Mouse (Mus musculus) stomach, postnatal 0 days (tissue): ENCODE measurements at regions not wholly inside any gene's neighbourhood (a gene's known extent, or its start where the extent isn't known, plus 50 kb on each side); places are given as distances from the start of the nearest gene placed in this dataset.

Experiments used
- ATAC-seq: fragments of 200-750 bp; cut with Nextera tagmentation; 2 replicates; pipeline ENCODE4 v1.8.0; 2017; ENCODE audit not compliant: low FRiP score, low TSS enrichment
- DNase-seq: peaks from one replicate; pipeline ENCODE4 v3.0.0-alpha.2; 2016; ENCODE audit warnings: low spot score
- H3K27ac ChIP-seq: fragments of 300-500 bp; sonication (generic); replicated peaks from 2 replicates; pipeline ENCODE4 v1.5.1; 2014; ENCODE audit warnings: mild to moderate bottlenecking, control low read depth
- H3K27me3 ChIP-seq: fragments of 300-500 bp; sonication (generic); 2 replicates; pipeline ENCODE4 v1.6.1; 2014; ENCODE audit warnings: low read length; ENCODE audit not compliant: control insufficient read depth, insufficient read depth
- H3K36me3 ChIP-seq: fragments of 300-500 bp; sonication (generic); 2 replicates; pipeline ENCODE4 v1.6.1; 2014; ENCODE audit warnings: low read length, mixed read lengths; ENCODE audit not compliant: control insufficient read depth, insufficient read depth
- H3K4me1 ChIP-seq: fragments of 300-500 bp; sonication (generic); replicated peaks from 2 replicates; pipeline ENCODE4 v1.6.1; 2014; ENCODE audit warnings: antibody characterized with exemption; ENCODE audit not compliant: control insufficient read depth, insufficient read depth
- H3K4me2 ChIP-seq: fragments of 300-500 bp; sonication (generic); replicated peaks from 2 replicates; pipeline ENCODE4 v1.6.1; 2014; ENCODE audit warnings: low read depth, mild to moderate bottlenecking, control low read depth, moderate library complexity
- H3K4me3 ChIP-seq: fragments of 300-500 bp; sonication (generic); 2 replicates; pipeline ENCODE4 v1.5.1; 2014; ENCODE audit warnings: low read depth, low read length, control low read depth
- H3K9ac ChIP-seq: fragments of 300-500 bp; sonication (generic); 2 replicates; pipeline ENCODE4 v1.6.1; 2014; ENCODE audit warnings: mild to moderate bottlenecking, low read length, control low read depth, mixed read lengths
- H3K9me3 ChIP-seq: fragments of 300-500 bp; sonication (generic); 2 replicates; pipeline ENCODE4 v1.6.1; 2016; ENCODE audit warnings: low read length; ENCODE audit not compliant: control insufficient read depth
- CTCF ChIP-seq: IDR thresholded peaks from 2 replicates; pipeline ENCODE4 v1.5.1; 2016; ENCODE audit warnings: antibody characterized with exemption, low read depth, mild to moderate bottlenecking, moderate library complexity
- EP300 ChIP-seq: optimal IDR thresholded peaks from 2 replicates; pipeline ENCODE3; 2016; ENCODE audit warnings: antibody characterized with exemption
- WGBS: fragments of 180-500 bp; shearing (Covaris S2); extraction: QIAGEN DNeasy Blood & Tissue Kit; methylation state at CpG from one replicate; pipeline ENCODE4 v1.1.7; 2014; 5-methylcytosine and 5-hydroxymethylcytosine counted together

GRCm38 (mm10) chr9:50064505-50065229 lies 265.9 kb upstream of the Ncam1 start:
- no peak overlapping the region for H3K4me3 ChIP-seq
- no peak overlapping the region for H3K4me2 ChIP-seq
- H3K36me3 ChIP-seq: no peaks in the 10 kb centered on the region
- 78% methylated on average over 10 of the region's 10 CpGs for WGBS
- DNase-seq (no peak), ATAC-seq (no peak)
- no peaks in the 10 kb centered on the region for H3K9me3 ChIP-seq
- no peak overlapping the region for H3K27ac ChIP-seq
- TF ChIP-seq EP300: no peak
- TF ChIP-seq CTCF: no peak
- H3K4me1 ChIP-seq: no peaks in the 10 kb centered on the region
- H3K27me3 ChIP-seq: no peaks in the 10 kb centered on the region
- no peak overlapping the region for H3K9ac ChIP-seq

- no peaks in the 10 kb centered on the region for H3K27me3 ChIP-seq
- H3K9ac ChIP-seq: no peak overlapping the region
- H3K4me3 ChIP-seq: no peak overlapping the region
- no peak for TF ChIP-seq EP300
- no peak for TF ChIP-seq CTCF
- WGBS: 54% methylated on average over 11 of the region's 11 CpGs
- no peaks in the 10 kb centered on the region for H3K4me1 ChIP-seq
- ATAC-seq (no peak), DNase-seq (no peak)
- H3K36me3 ChIP-seq: no peaks in the 10 kb centered on the region
- no peak overlapping the region for H3K27ac ChIP-seq
- no peak overlapping the region for H3K4me2 ChIP-seq
- H3K9me3 ChIP-seq: no peaks in the 10 kb centered on the region
These were observed 239.5 kb upstream of the Ncam1 start for GRCm38 (mm10) chr9:50038231-50038630.

- Histone ChIP-seq H3K9ac (no peak overlapping the region), H3K4me2 (no peak overlapping the region), H3K27me3 (no peaks in the 10 kb centered on the region), H3K9me3 (no peaks in the 10 kb centered on the region), H3K36me3 (no peaks in the 10 kb centered on the region), H3K4me1 (no peaks in the 10 kb centered on the region), H3K27ac (0 out of 2 replicates have a peak overlapping the region, but pooled peaks have one; percentile 49), H3K4me3 (no peak overlapping the region)
- 36% methylated on average over 9 of the region's 9 CpGs for WGBS
- TF ChIP-seq CTCF: no peak
- no peak for TF ChIP-seq EP300
- DNase-seq (no peak), ATAC-seq (peak; percentile 49; the same call in 1 of the 2 replicates)
These were observed 233.8 kb upstream of the Ncam1 start for GRCm38 (mm10) chr9:50032322-50033158.

DNA sequence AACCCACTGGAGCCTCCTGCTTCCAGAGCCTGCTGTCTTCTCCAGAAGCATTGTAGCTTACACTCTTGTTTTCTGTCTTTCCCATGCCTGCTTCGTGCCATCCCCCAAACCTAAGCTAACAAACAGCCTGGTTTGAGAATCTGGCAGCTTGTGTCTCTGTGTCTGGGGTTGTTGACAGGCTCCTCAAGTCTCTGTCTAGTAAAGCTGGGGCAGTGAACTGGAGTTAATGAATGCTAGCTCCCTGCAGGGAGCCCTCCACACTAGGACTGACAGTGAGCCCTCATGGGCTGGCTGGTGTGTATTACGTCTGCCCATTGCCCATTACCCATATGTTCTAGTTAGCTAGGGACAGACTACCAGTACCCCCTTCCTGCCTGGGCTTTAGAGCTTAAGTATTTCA lies 232.6 kb upstream of the Ncam1 start:
- ATAC-seq: no peak
- DNase-seq: no peak
- H3K27me3 ChIP-seq: no peaks in the 10 kb centered on the region
- H3K4me2 ChIP-seq: no peak overlapping the region
- no peak overlapping the region for H3K9ac ChIP-seq
- H3K36me3 ChIP-seq: no peaks in the 10 kb centered on the region
- H3K27ac ChIP-seq: no peak overlapping the region
- H3K4me1 ChIP-seq: no peaks in the 10 kb centered on the region
- no peaks in the 10 kb centered on the region for H3K9me3 ChIP-seq
- H3K4me3 ChIP-seq: no peak overlapping the region
- TF ChIP-seq EP300 (no peak), CTCF (no peak)
- WGBS: 45% methylated on average over 2 of the region's 2 CpGs

DNA sequence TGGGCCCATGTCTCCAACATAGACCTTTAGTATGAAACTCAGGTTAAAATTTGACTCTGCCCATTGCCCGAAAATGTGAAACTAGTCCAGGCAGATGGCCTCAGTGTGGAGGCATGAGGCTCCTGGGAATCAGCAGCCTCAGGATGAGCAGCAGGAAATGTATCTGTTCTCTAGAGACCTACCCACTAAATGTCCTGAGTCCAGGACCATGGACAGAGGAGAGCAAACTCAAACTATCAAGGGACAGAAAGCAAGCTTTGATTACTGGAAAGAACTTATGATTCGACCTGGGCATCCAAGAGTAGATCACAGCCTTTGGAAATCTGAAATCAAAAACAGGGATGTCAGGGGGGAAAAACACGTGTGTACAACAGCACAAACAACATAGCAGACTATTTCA lies 230.3 kb upstream of the Ncam1 start:
- Histone ChIP-seq H3K4me2 (no peak overlapping the region), H3K9me3 (no peaks in the 10 kb centered on the region), H3K27me3 (no peaks in the 10 kb centered on the region), H3K36me3 (no peaks in the 10 kb centered on the region), H3K4me1 (no peaks in the 10 kb centered on the region), H3K4me3 (no peak overlapping the region), H3K27ac (no peak overlapping the region), H3K9ac (no peak overlapping the region)
- ATAC-seq (no peak), DNase-seq (peak; percentile 27)
- 36% methylated on average over 3 of the region's 3 CpGs for WGBS
- TF ChIP-seq EP300 (no peak), CTCF (no peak)

GRCm38 (mm10) chr9:50028573-50028972 lies 229.8 kb upstream of the Ncam1 start:
- no peak overlapping the region for H3K4me3 ChIP-seq
- TF ChIP-seq EP300 (no peak), CTCF (no peak)
- DNase-seq (no peak), ATAC-seq (no peak)
- no peak overlapping the region for H3K9ac ChIP-seq
- WGBS: 83% methylated on average over 2 of the region's 2 CpGs
- H3K9me3 ChIP-seq: no peaks in the 10 kb centered on the region
- no peak overlapping the region for H3K4me2 ChIP-seq
- no peak overlapping the region for H3K27ac ChIP-seq
- H3K27me3 ChIP-seq: no peaks in the 10 kb centered on the region
- no peaks in the 10 kb centered on the region for H3K4me1 ChIP-seq
- H3K36me3 ChIP-seq: no peaks in the 10 kb centered on the region
